Mouse (Mus musculus) ES-Bruce4 (cell line): ENCODE data around the gene Ipp. TPM values are rescaled to one million over a fixed set of nuclear protein-coding genes. Genes with fewer than 3 reads are reported as not detected.

ENCODE experiments used
- H3K27ac ChIP-seq: 2 replicates; pipeline ENCODE4 v1.5.1; 2012; ENCODE audit warnings: low read length, inconsistent platforms; ENCODE audit not compliant: insufficient read depth
- H3K27me3 ChIP-seq: 2 replicates; pipeline ENCODE4 v1.6.1; 2012; ENCODE audit warnings: mild to moderate bottlenecking, low read length, inconsistent platforms; ENCODE audit not compliant: control insufficient read depth, poor library complexity, insufficient read depth, severe bottlenecking
- H3K36me3 ChIP-seq: 2 replicates; pipeline ENCODE4 v1.6.1; 2012; ENCODE audit warnings: inconsistent platforms, mild to moderate bottlenecking, low read length, moderate library complexity; ENCODE audit not compliant: control insufficient read depth, poor library complexity, insufficient read depth, severe bottlenecking
- H3K4me1 ChIP-seq: one replicate; pipeline ENCODE4 v1.8.1; 2011; ENCODE audit warnings: low read length; ENCODE audit not compliant: control insufficient read depth, insufficient read depth
- H3K4me3 ChIP-seq: 2 replicates; pipeline ENCODE4 v1.5.1; 2011; ENCODE audit warnings: low read depth, mild to moderate bottlenecking, low read length
- H3K9ac ChIP-seq: 2 replicates; pipeline ENCODE4 v1.6.1; 2012; ENCODE audit warnings: low read depth, mild to moderate bottlenecking, inconsistent platforms; ENCODE audit not compliant: poor library complexity, severe bottlenecking
- H3K9me3 ChIP-seq: replicated peaks from 2 replicates; pipeline ENCODE4 v1.6.1; 2012; ENCODE audit warnings: mild to moderate bottlenecking, low read length, inconsistent platforms; ENCODE audit not compliant: control insufficient read depth, poor library complexity, insufficient read depth, severe bottlenecking
- CTCF ChIP-seq: IDR thresholded peaks from one replicate; pipeline ENCODE4 v1.8.1; 2011; ENCODE audit warnings: low read depth, low read length
- EP300 ChIP-seq: IDR thresholded peaks from 2 replicates; pipeline ENCODE4 v1.6.1; 2011; ENCODE audit warnings: low read depth, low read length; ENCODE audit not compliant: insufficient read depth
- POLR2A ChIP-seq: IDR thresholded peaks from one replicate; pipeline ENCODE4 v1.8.1; 2011; ENCODE audit warnings: low read length; ENCODE audit not compliant: insufficient read depth
- polyA plus RNA-seq: library from polyadenylated mRNA; stranded (reverse); fragments of >200 nt; gene quantifications from 2 replicates; pipeline ENCODE4 v1.2.4, GENCODE M21; 2011; ENCODE audit warnings: low read depth; ENCODE audit not compliant: missing spikeins, insufficient read depth, insufficient read length

The Ipp gene
- 11.1 and 13.2 TPM in 2 replicates for polyA plus RNA-seq

DNA sequence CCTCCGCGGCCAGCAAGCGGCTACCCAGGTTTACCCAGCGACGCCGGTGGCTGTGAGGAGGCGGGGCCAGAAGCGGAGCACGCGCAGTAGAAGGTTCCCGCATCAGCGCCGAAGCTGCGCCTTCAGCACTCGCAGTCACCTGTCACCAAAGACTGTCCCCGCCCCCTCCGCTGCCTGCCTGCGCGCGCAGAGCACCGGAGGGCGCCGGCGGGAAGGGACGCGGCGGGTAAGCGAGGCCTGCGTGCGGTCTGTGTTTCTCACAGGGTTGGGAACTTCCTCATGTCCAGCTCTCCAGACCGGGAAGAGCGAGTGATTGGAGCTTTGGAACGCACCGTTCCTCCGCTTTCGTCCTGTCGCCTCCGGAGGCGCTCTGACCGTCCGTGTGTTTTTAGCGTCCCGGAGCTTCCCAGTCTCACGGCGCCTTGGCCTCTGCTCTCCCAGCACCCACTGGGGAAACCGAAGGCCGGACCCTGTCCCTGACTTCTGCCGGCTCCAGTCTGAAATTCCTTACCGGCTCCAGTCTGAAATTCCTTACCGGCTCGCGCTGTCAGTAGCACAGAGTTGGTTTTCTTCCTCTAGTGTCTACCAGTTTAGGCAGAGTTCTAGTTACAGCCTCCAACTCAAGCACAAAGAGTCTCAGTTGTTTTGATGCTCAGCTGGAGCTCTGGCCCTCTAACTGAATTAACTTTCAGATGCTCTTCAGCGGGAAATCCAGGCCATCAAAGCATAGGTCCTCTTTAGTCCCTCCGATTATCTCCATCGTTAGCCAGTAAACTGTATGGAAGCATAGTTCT is at the start of gene Ipp:
Ipp (plus strand) TSS at position 125 of the 794 bp plus-strand sequence.
- Histone ChIP-seq H3K36me3 (no peaks in the 10 kb centered on the region), H3K4me3 (peak within 1 kb of the TSS; percentile 80), H3K27me3 (no peaks in the 10 kb centered on the region), H3K9ac (peak within 1 kb of the TSS; percentile 76), H3K4me1 (no peaks in the 10 kb centered on the region), H3K27ac (peak within 1 kb of the TSS; percentile 37; the same call in 1 of the 2 replicates), H3K9me3 (no peaks in the 10 kb centered on the region)
- TF ChIP-seq EP300 (peak; percentile 25; the same call in 1 of the 2 replicates), CTCF (no peak)

DNA sequence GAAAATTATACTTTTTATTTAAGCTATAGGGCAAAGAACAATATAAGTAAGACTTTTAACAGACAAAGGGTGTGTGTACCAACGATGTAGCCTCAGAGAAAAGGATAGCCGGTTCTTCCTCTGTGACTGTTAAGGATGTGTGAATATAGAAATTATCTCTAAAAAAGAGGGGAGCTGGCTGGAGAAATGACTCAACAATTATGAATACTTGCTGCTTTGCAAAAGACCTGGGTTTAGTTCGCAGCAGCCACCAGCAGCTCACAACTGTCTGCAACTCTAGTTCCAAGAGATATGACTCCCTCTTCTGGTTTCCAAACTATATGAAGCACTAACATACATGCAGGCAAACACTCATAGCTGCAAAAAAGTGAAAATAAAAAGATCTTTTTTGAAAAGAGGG is 45.4 kb upstream of the Ipp start:
- 0 out of 2 replicates have a peak overlapping the region, but pooled peaks have one; percentile 40 for H3K9ac ChIP-seq
- no peak for TF ChIP-seq CTCF
- TF ChIP-seq POLR2A, result no peak
- TF ChIP-seq EP300, result no peak
- no peak overlapping the region for H3K4me3 ChIP-seq

DNA sequence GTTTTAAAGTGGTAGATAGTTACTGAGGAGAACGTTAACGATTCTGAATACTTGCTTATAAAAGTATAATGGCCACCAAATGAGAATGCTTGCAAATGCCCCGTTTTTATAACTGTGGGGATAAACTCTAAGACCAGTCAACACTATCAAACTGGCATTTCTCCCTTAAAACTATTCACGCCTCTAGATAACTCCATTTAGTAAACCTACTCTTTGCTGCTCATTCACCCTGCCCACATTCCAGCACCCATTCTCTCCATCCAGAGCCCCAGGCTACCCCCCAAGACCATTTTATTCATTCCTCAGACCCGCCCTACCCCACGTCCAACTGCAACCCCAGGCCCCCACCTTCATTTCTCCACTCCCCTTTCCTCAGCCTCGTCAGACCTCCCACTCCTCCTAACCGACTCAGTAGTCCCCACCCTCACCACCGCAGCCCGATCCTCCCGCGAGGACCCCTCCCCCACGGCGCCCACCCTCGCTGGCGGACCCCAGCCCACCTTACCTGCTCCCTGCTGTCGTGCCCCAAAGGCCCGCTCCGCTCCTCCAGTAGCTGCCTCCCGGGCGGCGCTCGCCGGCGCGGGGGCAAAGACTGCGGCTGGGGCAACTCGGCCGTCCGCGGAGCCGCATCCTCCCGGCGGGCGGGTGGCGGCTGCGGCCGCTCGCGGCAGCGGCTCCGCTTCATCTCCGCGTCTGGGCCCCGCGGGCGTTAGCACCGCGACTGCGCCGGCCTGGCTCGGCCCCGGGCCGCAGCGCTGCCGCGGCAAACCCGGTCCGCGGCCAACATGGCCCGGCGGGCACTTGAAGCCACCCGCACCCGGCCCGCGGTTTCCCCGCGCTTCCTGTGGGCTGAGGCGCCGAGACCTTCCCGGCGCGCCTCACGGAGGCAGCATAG is 43.9 kb upstream of the Ipp start:
- no peaks in the 10 kb centered on the region for H3K9me3 ChIP-seq
- H3K9ac ChIP-seq, result peak overlapping the region; percentile 98
- 0 out of 2 replicates have a peak, but pooled peaks have one; percentile 6 for TF ChIP-seq EP300
- no peak for TF ChIP-seq CTCF
- no peaks in the 10 kb centered on the region for H3K27me3 ChIP-seq
- no peak overlapping the region for H3K27ac ChIP-seq
- H3K4me3 ChIP-seq, result peak overlapping the region; percentile 68
- H3K36me3 ChIP-seq, result no peaks in the 10 kb centered on the region
- peaks cover 2% of the 10 kb centered on the region for H3K4me1 ChIP-seq

More for the DNA sequence above, 45.4 kb upstream of the Ipp start:
- no peaks in the 10 kb centered on the region for H3K9me3 ChIP-seq
- H3K27me3 ChIP-seq, result no peaks in the 10 kb centered on the region
- peaks cover 2% of the 10 kb centered on the region for H3K4me1 ChIP-seq
- no peaks in the 10 kb centered on the region for H3K36me3 ChIP-seq
- no peak overlapping the region for H3K27ac ChIP-seq

DNA sequence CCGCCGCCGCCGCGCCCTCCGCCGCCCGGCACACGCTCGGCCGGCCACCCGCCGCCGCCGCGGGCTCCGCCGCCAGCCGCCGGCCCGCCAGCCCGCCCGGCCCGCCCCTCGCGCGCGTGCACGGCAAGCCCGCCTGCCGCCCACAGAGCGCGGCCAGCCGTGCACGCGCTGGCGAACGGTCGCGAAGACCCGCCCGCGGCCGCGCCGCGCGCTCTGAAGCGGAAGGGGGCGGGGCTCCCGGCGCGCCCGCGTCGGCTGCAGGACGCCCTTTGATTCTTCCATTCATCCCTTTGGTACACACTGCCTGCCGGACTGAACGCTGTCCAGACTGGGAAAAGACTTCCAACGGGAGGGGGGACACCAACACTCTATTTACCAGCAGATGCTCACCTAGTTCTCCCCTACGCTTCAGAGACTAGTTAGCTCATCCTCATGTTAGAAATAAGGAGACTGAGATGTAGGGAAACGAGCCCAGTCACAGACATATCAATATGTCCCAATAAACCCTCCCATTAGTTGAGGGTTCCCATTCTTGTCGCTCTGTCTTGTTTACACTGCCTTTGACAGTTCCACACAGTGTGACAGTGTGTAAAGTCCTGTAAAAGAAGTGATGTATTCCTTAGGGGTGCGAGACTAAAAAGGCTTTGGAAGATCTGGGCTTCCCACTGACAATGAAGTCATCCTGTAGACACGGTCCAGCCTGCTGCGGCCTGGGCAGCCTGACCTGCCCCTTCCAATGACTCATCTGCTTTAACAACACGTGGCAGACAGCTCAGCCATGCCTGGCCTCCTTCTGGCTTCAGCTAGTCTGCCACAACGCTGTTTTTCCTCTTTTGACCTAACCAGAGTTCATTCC is 43.0 kb upstream of the Ipp start, which contains the start of gene Mast2:
Mast2 (minus strand) TSS at position 58 of the 856 bp plus-strand sequence.
- Histone ChIP-seq H3K4me1 (peaks cover 2% of the 10 kb centered on the region), H3K9ac (peak within 1 kb of the TSS; percentile 98), H3K27me3 (no peaks in the 10 kb centered on the region), H3K27ac (peak within 1 kb of the TSS; percentile 31; the same call in 1 of the 2 replicates), H3K36me3 (no peaks in the 10 kb centered on the region), H3K9me3 (no peaks in the 10 kb centered on the region), H3K4me3 (peak within 1 kb of the TSS; percentile 68)
- no peak for TF ChIP-seq POLR2A
- no peak for TF ChIP-seq CTCF
- TF ChIP-seq EP300, result no peak

DNA sequence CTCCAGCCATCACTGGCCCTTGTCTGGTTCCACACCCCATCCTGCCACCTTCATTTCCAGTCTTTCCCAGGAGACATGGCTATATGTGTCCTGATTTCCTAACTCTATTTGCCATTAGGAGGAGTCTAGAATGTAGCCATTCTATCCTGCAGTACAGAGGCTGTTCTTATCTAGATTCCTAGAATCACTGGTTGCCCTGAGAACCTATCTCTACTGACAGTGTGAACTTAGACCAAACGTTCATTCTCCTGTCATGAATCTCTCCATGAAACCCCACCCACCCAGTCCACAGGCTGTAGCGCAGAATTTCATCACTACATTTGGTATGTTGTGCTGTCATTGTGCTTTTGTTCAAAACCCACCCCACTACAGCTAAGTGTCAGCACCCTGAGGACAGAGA is 26.0 kb upstream of the Ipp start:
- Histone ChIP-seq H3K4me3 (no peak overlapping the region), H3K4me1 (no peaks in the 10 kb centered on the region), H3K9me3 (no peaks in the 10 kb centered on the region), H3K27ac (no peak overlapping the region), H3K27me3 (no peaks in the 10 kb centered on the region), H3K36me3 (no peaks in the 10 kb centered on the region), H3K9ac (no peak overlapping the region)
- TF ChIP-seq EP300 (no peak), POLR2A (no peak), CTCF (no peak)
